Mouse (Mus musculus) CH12F3 (cell line): ENCODE results near the gene Ttc39b.

Experiments used
- in situ Hi-C: fragments of 300-500 bp; cut with MboI; formaldehyde crosslinking; loops from 2 replicates; pipeline ENCODE4 v1.14.3; 2020; ENCODE audit warnings: low sequenced_read_pairs

The Ttc39b gene

GRCm38 (mm10) chr4:83199391-83199790 lies 124.7 kb downstream of the Ttc39b start:
- in situ Hi-C loops = no loop called here

GRCm38 (mm10) chr4:83198123-83198522 lies 125.9 kb downstream of the Ttc39b start:
- in situ Hi-C loops = no loop called here

- in situ Hi-C loops = no loop called here
These were observed 134.3 kb downstream of the Ttc39b start for GRCm38 (mm10) chr4:83189736-83190135.

- in situ Hi-C loops = no loop called here
These were observed 136.7 kb downstream of the Ttc39b start for GRCm38 (mm10) chr4:83187324-83187723.

GRCm38 (mm10) chr4:83186448-83186847 lies 137.6 kb downstream of the Ttc39b start:
- in situ Hi-C loops = no loop called here

GRCm38 (mm10) chr4:83183288-83183930 lies 140.6 kb downstream of the Ttc39b start:
- in situ Hi-C loops = no loop called here

DNA sequence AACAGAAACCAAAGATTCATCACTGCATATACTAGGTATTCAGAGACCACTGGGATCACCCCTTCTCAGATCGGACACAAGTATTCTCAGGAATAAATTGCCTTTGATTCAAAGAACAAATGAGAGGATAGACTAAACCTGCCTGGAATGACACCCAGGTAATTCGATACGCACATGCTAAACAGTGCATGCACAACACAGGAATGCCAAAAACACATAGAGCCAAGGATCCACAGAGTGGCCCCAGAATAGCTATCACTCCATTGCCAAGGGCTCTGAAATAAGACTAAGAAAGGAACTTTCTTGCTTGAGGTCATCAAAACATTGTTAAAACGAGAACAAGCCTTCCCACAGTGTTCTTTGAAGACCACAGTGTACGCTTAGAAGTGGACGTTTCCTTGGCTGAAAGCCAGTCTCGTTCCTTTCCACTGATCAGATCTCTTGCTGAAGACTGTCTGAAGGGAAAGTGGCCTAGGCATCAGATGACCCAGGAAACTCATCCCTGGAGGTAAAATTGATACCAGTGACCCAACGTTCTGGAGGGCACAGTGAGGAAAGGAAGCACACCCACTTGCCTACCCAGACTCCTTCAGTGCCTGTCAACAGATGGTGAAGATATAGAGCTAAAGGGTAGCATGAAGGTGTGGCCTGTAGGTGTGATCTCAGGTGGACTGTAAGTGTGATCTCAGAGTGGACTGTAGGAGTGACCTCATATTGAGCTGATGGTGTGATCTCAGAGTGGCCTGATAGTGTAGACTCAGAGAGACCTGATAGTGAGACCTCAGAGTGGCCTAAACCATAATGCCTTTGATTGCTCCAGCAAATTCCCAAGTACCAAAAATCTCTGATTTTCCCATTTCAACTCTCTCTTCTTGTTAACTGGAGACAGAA lies 141.6 kb downstream of the Ttc39b start:
- in situ Hi-C loops = no loop called here

- in situ Hi-C loops = no loop called here
These were observed 146.6 kb downstream of the Ttc39b start for GRCm38 (mm10) chr4:83177471-83177870.

- in situ Hi-C loops = no loop called here
These were observed 149.1 kb downstream of the Ttc39b start for GRCm38 (mm10) chr4:83174946-83175345.

DNA sequence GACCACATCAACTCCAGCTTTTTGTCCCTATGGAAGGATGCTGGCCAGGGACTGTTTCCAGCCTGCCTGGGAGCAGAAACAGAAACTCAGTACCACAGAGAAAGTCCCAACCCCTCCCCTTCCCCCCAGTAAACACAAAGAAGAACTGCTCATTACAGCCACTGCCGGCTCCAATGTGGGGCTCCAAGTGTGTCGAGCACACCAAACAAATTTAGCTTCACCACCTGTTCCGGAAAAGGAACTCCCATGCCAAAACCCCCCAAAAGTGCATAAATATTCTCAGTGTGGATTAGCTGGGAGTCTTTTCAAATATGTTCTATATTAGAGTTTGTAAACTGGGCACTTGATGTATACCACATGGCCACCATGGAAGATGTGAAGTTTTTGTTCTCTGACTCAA lies 151.8 kb downstream of the Ttc39b start:
- in situ Hi-C loops = no loop called here

GRCm38 (mm10) chr4:83170741-83171140 lies 153.3 kb downstream of the Ttc39b start:
- in situ Hi-C loops = no loop called here
